Mouse (Mus musculus) forebrain, embryonic 11.5 days (tissue): Measurements from ENCODE around the gene Ndufb10. TPM values are rescaled to one million over a fixed set of nuclear protein-coding genes. Genes with fewer than 3 reads are reported as not detected.
A peak's percentile ranks its signal among the peaks of the same experiment; 100 is the strongest.

Source experiments
- ATAC-seq: fragments of 200-750 bp; cut with Nextera tagmentation; replicated peaks from 2 replicates; pipeline ENCODE4 v1.8.0; 2017; ENCODE audit warnings: moderate TSS enrichment; ENCODE audit not compliant: low FRiP score
- DNase-seq: peaks from one replicate; pipeline ENCODE4 v3.0.0-alpha.2; 2017; ENCODE audit warnings: low spot score
- H3K27ac ChIP-seq: fragments of 300-500 bp; sonication (generic); 2 replicates; pipeline ENCODE4 v1.5.1; 2014; ENCODE audit warnings: low read depth, low read length
- H3K27me3 ChIP-seq: fragments of 300-500 bp; sonication (generic); 2 replicates; pipeline ENCODE4 v1.6.1; 2014; ENCODE audit warnings: mild to moderate bottlenecking, low read length, mixed read lengths; ENCODE audit not compliant: control insufficient read depth, insufficient read depth
- H3K36me3 ChIP-seq: fragments of 300-500 bp; sonication (generic); 2 replicates; pipeline ENCODE4 v1.6.1; 2014; ENCODE audit warnings: mild to moderate bottlenecking, low read length, moderate library complexity, mixed read lengths; ENCODE audit not compliant: control insufficient read depth, insufficient read depth
- H3K4me1 ChIP-seq: fragments of 300-500 bp; sonication (generic); replicated peaks from 2 replicates; pipeline ENCODE4 v1.6.1; 2014; ENCODE audit warnings: low read length, mixed read lengths; ENCODE audit not compliant: control insufficient read depth, insufficient read depth
- H3K4me2 ChIP-seq: fragments of 300-500 bp; sonication (generic); 2 replicates; pipeline ENCODE4 v1.6.1; 2014; ENCODE audit warnings: low read depth, mild to moderate bottlenecking, low read length, moderate library complexity, mixed read lengths; ENCODE audit not compliant: severe bottlenecking
- H3K4me3 ChIP-seq: fragments of 300-500 bp; sonication (generic); 2 replicates; pipeline ENCODE4 v1.5.1; 2014; ENCODE audit warnings: low read depth, low read length
- H3K9ac ChIP-seq: fragments of 300-500 bp; sonication (generic); 2 replicates; pipeline ENCODE4 v1.6.1; 2014; ENCODE audit warnings: low read length
- H3K9me3 ChIP-seq: fragments of 300-500 bp; sonication (generic); 2 replicates; pipeline ENCODE4 v1.6.1; 2016; ENCODE audit warnings: low read length, mixed read lengths; ENCODE audit not compliant: control insufficient read depth
- WGBS: fragments of 180-500 bp; shearing (Covaris S2); extraction: QIAGEN DNeasy Blood & Tissue Kit; methylation state at CpG from one replicate; pipeline ENCODE4 v1.1.7; 2014; 5-methylcytosine and 5-hydroxymethylcytosine counted together
- polyA plus RNA-seq: library from polyadenylated mRNA; unstranded; fragments of >200 nt; fragmentation: Nextera tagmentation; extraction: Ambion mirVana; gene quantifications from 2 replicates; pipeline ENCODE4 v1.2.1, GENCODE M21; 2014

Gene Ndufb10
- polyA plus RNA-seq, 1 experiment from 2014 or later: 189 TPM

DNA sequence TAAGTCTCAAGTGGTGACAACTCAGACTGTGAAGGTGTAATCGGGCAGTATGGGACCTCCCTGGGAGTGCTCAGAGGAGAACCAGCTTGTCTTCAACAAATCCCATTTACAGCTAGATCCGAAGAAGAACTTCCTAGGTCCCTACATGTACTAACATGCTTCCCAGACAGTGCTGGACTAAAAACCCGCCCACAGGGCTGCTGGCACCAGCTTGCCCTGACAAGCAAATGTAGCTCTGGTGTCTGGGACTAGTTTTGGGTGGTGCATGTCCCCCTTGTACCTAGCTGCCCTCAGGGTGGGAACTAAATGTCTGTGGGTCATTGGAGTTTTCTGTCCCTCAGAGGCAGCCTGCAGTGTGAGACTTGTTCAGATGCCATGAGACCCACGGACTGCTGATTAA lies 27.2 kb upstream of the Ndufb10 start:
- 22% methylated on average over 4 of the region's 4 CpGs for WGBS
- H3K27ac ChIP-seq: no peak overlapping the region
- H3K4me1 ChIP-seq: peaks cover 12% of the 10 kb centered on the region
- no peaks in the 10 kb centered on the region for H3K9me3 ChIP-seq
- no peak for DNase-seq
- no peak overlapping the region for H3K9ac ChIP-seq
- ATAC-seq: no peak
- H3K27me3 ChIP-seq: peaks cover 51% of the 10 kb centered on the region
- H3K4me3 ChIP-seq: no peak overlapping the region
- H3K36me3 ChIP-seq: no peaks in the 10 kb centered on the region
- no peak overlapping the region for H3K4me2 ChIP-seq

DNA sequence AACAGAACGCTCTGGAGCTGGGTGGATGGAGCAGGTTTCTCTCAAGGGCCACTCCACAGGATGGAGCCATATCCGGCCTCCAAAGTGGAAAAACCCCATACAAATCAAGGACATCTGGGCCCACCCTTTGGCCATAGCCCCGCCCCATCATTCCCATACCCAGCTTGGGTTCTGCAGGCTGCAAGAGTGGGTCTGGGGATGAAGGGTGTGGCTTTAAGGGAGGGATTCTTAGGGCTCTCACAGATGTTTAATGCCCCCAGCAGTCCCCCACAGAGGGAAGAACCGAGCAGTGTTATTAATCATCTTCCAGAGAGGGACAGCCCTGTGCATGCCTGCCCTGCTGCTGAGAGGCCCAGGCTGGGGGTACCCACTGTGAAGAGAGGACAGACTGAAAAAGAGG lies 22.7 kb upstream of the Ndufb10 start:
- Histone ChIP-seq H3K36me3 (no peaks in the 10 kb centered on the region), H3K4me3 (no peak overlapping the region), H3K9me3 (no peaks in the 10 kb centered on the region), H3K27me3 (peaks cover 13% of the 10 kb centered on the region), H3K9ac (no peak overlapping the region), H3K27ac (no peak overlapping the region), H3K4me2 (no peak overlapping the region), H3K4me1 (no peaks in the 10 kb centered on the region)
- ATAC-seq (no peak), DNase-seq (no peak)
- 48% methylated on average over 4 of the region's 4 CpGs for WGBS

- Histone ChIP-seq H3K27me3 (peaks cover 3% of the 10 kb centered on the region), H3K27ac (no peak overlapping the region), H3K36me3 (no peaks in the 10 kb centered on the region), H3K9me3 (no peaks in the 10 kb centered on the region), H3K4me2 (no peak overlapping the region), H3K4me1 (no peaks in the 10 kb centered on the region), H3K9ac (no peak overlapping the region), H3K4me3 (no peak overlapping the region)
- peak; percentile 77 for ATAC-seq
- WGBS: 18% methylated on average over 7 of the region's 7 CpGs
- peak; percentile 88 for DNase-seq
Observed at GRCm38 (mm10) chr17:24745526-24746497, 21.5 kb upstream of the Ndufb10 start.

DNA sequence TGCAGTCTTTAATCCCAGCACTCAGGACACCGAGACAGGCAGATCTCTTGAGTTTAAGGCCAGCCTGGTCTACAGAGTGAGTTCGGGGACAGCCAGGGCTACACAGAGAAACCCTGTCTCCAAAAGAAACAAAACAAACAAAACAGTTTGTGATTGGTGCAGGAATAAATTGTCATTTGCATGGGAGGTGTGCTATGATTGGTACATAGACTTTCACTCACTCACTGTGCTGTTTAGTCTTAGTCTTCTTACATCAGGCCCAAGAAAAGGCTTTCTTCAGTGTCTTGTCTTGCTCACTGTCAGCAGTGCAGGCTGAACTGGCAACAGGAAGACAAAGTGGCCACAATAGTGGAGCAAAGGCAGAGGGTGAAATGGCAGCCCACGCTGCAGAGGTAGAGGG lies 20.1 kb upstream of the Ndufb10 start:
- no peak overlapping the region for H3K4me3 ChIP-seq
- WGBS: 78% methylated on average over 3 of the region's 3 CpGs

GRCm38 (mm10) chr17:24743896-24744295 lies 19.6 kb upstream of the Ndufb10 start:
- DNase-seq (no peak), ATAC-seq (no peak)
- 77% methylated on average over 5 of the region's 5 CpGs for WGBS

More for the DNA sequence above, 20.1 kb upstream of the Ndufb10 start:
- Histone ChIP-seq H3K27me3 (no peaks in the 10 kb centered on the region), H3K9me3 (no peaks in the 10 kb centered on the region), H3K4me1 (no peaks in the 10 kb centered on the region), H3K9ac (no peak overlapping the region), H3K27ac (no peak overlapping the region), H3K4me2 (no peak overlapping the region), H3K36me3 (no peaks in the 10 kb centered on the region)
- ATAC-seq (no peak), DNase-seq (no peak)

DNA sequence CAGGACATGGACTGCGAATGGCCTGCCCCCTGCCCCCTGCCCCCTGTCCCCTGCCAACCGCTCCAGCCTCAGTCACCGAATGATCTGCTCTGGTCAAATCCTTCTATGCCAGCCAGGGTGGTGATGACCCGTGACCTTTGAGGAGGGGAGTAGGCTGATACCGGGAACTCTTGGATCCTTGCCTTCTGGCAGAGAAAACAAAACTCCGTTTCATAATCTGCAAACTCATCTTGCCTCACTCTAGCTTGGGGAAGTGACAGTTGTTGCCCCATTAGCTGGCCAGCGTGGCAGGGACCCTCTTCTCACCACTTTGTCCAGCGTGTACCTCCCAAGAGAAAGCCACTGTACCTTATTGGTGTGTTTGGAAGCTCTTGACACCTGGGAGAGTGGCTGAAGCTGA lies 18.0 kb upstream of the Ndufb10 start:
- WGBS: 86% methylated on average over 8 of the region's 8 CpGs
- no peak for ATAC-seq

More at GRCm38 (mm10) chr17:24743896-24744295, 19.6 kb upstream of the Ndufb10 start:
- Histone ChIP-seq H3K9ac (no peak overlapping the region), H3K27ac (no peak overlapping the region), H3K4me2 (no peak overlapping the region), H3K9me3 (no peaks in the 10 kb centered on the region), H3K27me3 (no peaks in the 10 kb centered on the region), H3K4me3 (no peak overlapping the region), H3K4me1 (no peaks in the 10 kb centered on the region), H3K36me3 (no peaks in the 10 kb centered on the region)

GRCm38 (mm10) chr17:24739926-24740325 lies 15.6 kb upstream of the Ndufb10 start:
- no peak overlapping the region for H3K4me2 ChIP-seq
- 85% methylated on average over 8 of the region's 8 CpGs for WGBS
- H3K27me3 ChIP-seq: no peaks in the 10 kb centered on the region
- no peak for DNase-seq
- no peaks in the 10 kb centered on the region for H3K9me3 ChIP-seq
- H3K9ac ChIP-seq: no peak overlapping the region
- no peak overlapping the region for H3K4me3 ChIP-seq
- H3K27ac ChIP-seq: no peak overlapping the region
- peaks cover 9% of the 10 kb centered on the region; the same call in 1 of the 2 replicates for H3K4me1 ChIP-seq
- no peaks in the 10 kb centered on the region for H3K36me3 ChIP-seq
- ATAC-seq: no peak

More for the DNA sequence above, 18.0 kb upstream of the Ndufb10 start:
- H3K4me1 ChIP-seq: peaks cover under 1% of the 10 kb centered on the region; the same call in 1 of the 2 replicates
- no peak for DNase-seq
- H3K4me3 ChIP-seq: no peak overlapping the region
- no peaks in the 10 kb centered on the region for H3K27me3 ChIP-seq
- H3K9me3 ChIP-seq: no peaks in the 10 kb centered on the region
- no peak overlapping the region for H3K9ac ChIP-seq
- no peak overlapping the region for H3K4me2 ChIP-seq
- no peak overlapping the region for H3K27ac ChIP-seq
- no peaks in the 10 kb centered on the region for H3K36me3 ChIP-seq

DNA sequence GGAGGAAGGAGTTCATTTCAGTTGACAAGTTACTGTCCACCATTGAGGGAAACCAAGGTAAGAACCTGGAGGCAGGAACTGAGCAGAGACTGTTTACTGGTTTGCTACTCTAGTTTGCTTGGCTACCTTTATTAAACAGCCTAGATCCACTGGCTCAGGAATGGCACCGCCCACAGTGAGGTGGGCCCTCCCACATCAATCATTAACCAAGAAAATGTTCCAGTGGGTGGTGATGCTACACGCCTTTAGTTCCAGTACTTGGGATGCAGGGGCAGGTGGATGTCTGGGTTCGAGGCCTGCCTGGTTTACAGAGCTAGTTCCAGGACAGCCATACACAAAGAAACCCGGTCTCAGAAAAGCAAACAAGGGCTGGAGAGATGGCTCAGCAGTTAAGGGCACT lies 14.0 kb upstream of the Ndufb10 start:
- H3K9ac ChIP-seq: no peak overlapping the region
- no peak overlapping the region for H3K27ac ChIP-seq
- no peak overlapping the region for H3K4me3 ChIP-seq
- no peak overlapping the region for H3K4me2 ChIP-seq
- no peaks in the 10 kb centered on the region for H3K27me3 ChIP-seq
- H3K36me3 ChIP-seq: no peaks in the 10 kb centered on the region
- DNase-seq (no peak), ATAC-seq (no peak)
- H3K4me1 ChIP-seq: peaks cover 9% of the 10 kb centered on the region; the same call in 1 of the 2 replicates
- no peaks in the 10 kb centered on the region for H3K9me3 ChIP-seq
- 87% methylated on average over 4 of the region's 4 CpGs for WGBS
